18 mouse cellular contexts compared by ENCODE assay signal in the genomic region with DNA sequence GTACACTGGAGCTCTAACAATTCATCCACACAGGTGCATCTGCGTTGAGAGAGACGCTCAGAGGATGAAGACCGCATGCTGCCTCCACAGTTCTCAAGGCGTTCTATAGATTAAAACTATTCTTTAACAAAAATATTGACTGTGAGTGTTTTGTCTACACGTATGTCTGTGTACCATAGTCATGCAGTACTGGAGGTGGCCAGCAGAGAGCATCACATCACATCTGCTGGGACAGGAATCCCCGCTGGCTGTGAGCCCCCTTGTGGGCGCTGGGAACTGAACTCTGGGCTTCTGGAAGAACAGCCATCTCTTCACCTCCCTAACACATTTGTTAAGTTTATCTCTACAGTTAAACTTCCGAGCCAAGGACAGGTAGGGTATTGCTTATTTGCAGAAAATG. TPM values are rescaled to one million over a fixed set of nuclear protein-coding genes. Genes with fewer than 3 reads are reported as not detected.
A peak's percentile ranks its signal among the peaks of the same experiment; 100 is the strongest.
DNase-seq lines count a peak whose midpoint lies in the region; ATAC-seq and TF ChIP-seq lines count a peak whose summit lies in the region.
"Had no signal": no experiment of that assay in that cellular context is flagged by ENCODE, and none has a peak within 500 bp of the region (broad histone marks: within the 10 kb centered on the region; RNA-seq: fewer than 3 reads in every experiment).

No protein-coding gene starts in this region.

- H3K36me3 ChIP-seq in kidney, adult 2 months (ENCODE audit: control insufficient read depth, insufficient read depth, low read length): no peaks in the 10 kb centered on the region
- no peaks in the 10 kb centered on the region for H3K36me3 ChIP-seq in kidney, embryonic 16.5 days (ENCODE audit: insufficient read depth, low read length)
- H3K36me3 ChIP-seq in midbrain, postnatal 0 days (ENCODE audit: insufficient read depth, low read length): no peaks in the 10 kb centered on the region
- H3K36me3 ChIP-seq in midbrain, embryonic 11.5 days (ENCODE audit: control insufficient read depth, insufficient read depth, low read length): no peaks in the 10 kb centered on the region
- no peaks in the 10 kb centered on the region for H3K36me3 ChIP-seq in E14TG2a.4 (ENCODE audit: insufficient read depth, low read length)
- H3K36me3 ChIP-seq: forebrain, embryonic 15.5 days; heart, embryonic 13.5 days; neural tube, embryonic 13.5 days had no signal

- no peaks in the 10 kb centered on the region for H3K9me3 ChIP-seq in kidney, embryonic 16.5 days (ENCODE audit: low read length)
- H3K9me3 ChIP-seq in midbrain, postnatal 0 days (ENCODE audit: low read length): no peaks in the 10 kb centered on the region
- H3K9me3 ChIP-seq in midbrain, embryonic 11.5 days (ENCODE audit: control insufficient read depth, low read length): no peaks in the 10 kb centered on the region
- no peaks in the 10 kb centered on the region for H3K9me3 ChIP-seq in E14TG2a.4 (ENCODE audit: low read length)
- H3K9me3 ChIP-seq: forebrain, embryonic 15.5 days; heart, embryonic 13.5 days; neural tube, embryonic 13.5 days had no signal

- 82% methylated on average over 8 of the region's 8 CpGs for WGBS in kidney, adult 2 months
- 81% methylated on average over 8 of the region's 8 CpGs for WGBS in kidney, embryonic 16.5 days
- 75% methylated on average over 8 of the region's 8 CpGs for WGBS in midbrain, postnatal 0 days
- WGBS in midbrain, embryonic 11.5 days: 75% methylated on average over 8 of the region's 8 CpGs
- WGBS in bone marrow, adult 2 months: 80% methylated on average over 8 of the region's 8 CpGs

- no peaks in the 10 kb centered on the region for H3K27me3 ChIP-seq in kidney, adult 2 months (replicated peaks; ENCODE audit: control insufficient read depth, insufficient read depth, low read length)
- peaks cover 3% of the 10 kb centered on the region; the same call in 1 of the 2 replicates for H3K27me3 ChIP-seq in kidney, embryonic 16.5 days (ENCODE audit: insufficient read depth, low read length)
- no peaks in the 10 kb centered on the region for H3K27me3 ChIP-seq in midbrain, postnatal 0 days (ENCODE audit: insufficient read depth, low read length)
- H3K27me3 ChIP-seq in midbrain, embryonic 11.5 days (ENCODE audit: control insufficient read depth, insufficient read depth, low read length): peaks cover 4% of the 10 kb centered on the region; the same call in 1 of the 2 replicates
- H3K27me3 ChIP-seq in E14TG2a.4 (ENCODE audit: insufficient read depth, low read length): peaks cover 24% of the 10 kb centered on the region
- H3K27me3 ChIP-seq: forebrain, embryonic 15.5 days had no signal

- no peaks in the 10 kb centered on the region for H3K4me1 ChIP-seq in kidney, adult 2 months (ENCODE audit: control insufficient read depth, insufficient read depth, low read length)
- H3K4me1 ChIP-seq in kidney, embryonic 16.5 days (ENCODE audit: insufficient read depth, low read length): peaks cover 8% of the 10 kb centered on the region; the same call in 1 of the 2 replicates
- no peaks in the 10 kb centered on the region for H3K4me1 ChIP-seq in midbrain, postnatal 0 days (ENCODE audit: insufficient read depth, low read length)
- peaks cover 6% of the 10 kb centered on the region for H3K4me1 ChIP-seq in midbrain, embryonic 11.5 days (ENCODE audit: control insufficient read depth, insufficient read depth, low read length)
- peaks cover 4% of the 10 kb centered on the region; the same call in 1 of the 2 replicates for H3K4me1 ChIP-seq in E14TG2a.4 (replicated peaks; ENCODE audit: low read depth, low read length)
- H3K4me1 ChIP-seq in bone marrow, adult 2 months (ENCODE audit: control insufficient read depth, insufficient read depth, low read length): peaks cover 4% of the 10 kb centered on the region; the same call in 1 of the 2 replicates

- 0 out of 2 replicates have a peak, but pooled peaks have one; percentile 3 for TF ChIP-seq CTCF in kidney, adult 2 months (conservative IDR thresholded peaks at IDR 0.05; ENCODE audit: insufficient read depth, insufficient read length, low read depth, low read length)
- TF ChIP-seq CTCF in midbrain, postnatal 0 days (IDR thresholded peaks at IDR 0.05): peak; percentile 33; the same call in 1 of the 2 replicates
- peak; percentile 70 for TF ChIP-seq CTCF in E14TG2a.4 (conservative IDR thresholded peaks at IDR 0.05; ENCODE audit: low read length)
- peak; percentile 27; the same call in 1 of the 2 replicates for TF ChIP-seq CTCF in bone marrow, adult 2 months (IDR thresholded peaks at IDR 0.05; ENCODE audit: control insufficient read depth, insufficient read depth, low read length)

- ATAC-seq in kidney, embryonic 16.5 days (ENCODE audit: low FRiP score, low TSS enrichment): no peak
- ATAC-seq in midbrain, postnatal 0 days (ENCODE audit: low FRiP score): no peak
- no peak for ATAC-seq in midbrain, embryonic 11.5 days (ENCODE audit: low FRiP score)
- ATAC-seq: forebrain, embryonic 15.5 days; intestine, embryonic 16.5 days had no signal

- no peak overlapping the region for H3K4me3 ChIP-seq in kidney, adult 2 months (ENCODE audit: insufficient read depth, low read depth, low read length)
- H3K4me3 ChIP-seq in kidney, embryonic 16.5 days (ENCODE audit: low read length): no peak overlapping the region
- H3K4me3 ChIP-seq in midbrain, postnatal 0 days (ENCODE audit: low read depth, low read length): no peak overlapping the region
- H3K4me3 ChIP-seq in midbrain, embryonic 11.5 days (ENCODE audit: low read depth, low read length): no peak overlapping the region
- H3K4me3 ChIP-seq in E14TG2a.4 (replicated peaks; ENCODE audit: low read length): no peak overlapping the region
- H3K4me3 ChIP-seq in bone marrow, adult 2 months (replicated peaks; ENCODE audit: control insufficient read depth, low read depth, low read length): no peak overlapping the region
- H3K4me3 ChIP-seq: forebrain, embryonic 15.5 days; heart, embryonic 13.5 days; neural tube, embryonic 13.5 days had no signal

- H3K9ac ChIP-seq in kidney, embryonic 16.5 days (replicated peaks; ENCODE audit: low read length): no peak overlapping the region
- H3K9ac ChIP-seq in midbrain, postnatal 0 days (replicated peaks; ENCODE audit: low read length, poor library complexity, severe bottlenecking): no peak overlapping the region
- H3K9ac ChIP-seq in midbrain, embryonic 11.5 days (ENCODE audit: low read length): no peak overlapping the region
- H3K9ac ChIP-seq: forebrain, embryonic 15.5 days; heart, embryonic 13.5 days; neural tube, embryonic 13.5 days had no signal

- DNase-seq in kidney, adult 2 months: no peak
- no peak for DNase-seq in midbrain, postnatal 0 days (ENCODE audit: low spot score)
- no peak for DNase-seq in midbrain, embryonic 11.5 days (ENCODE audit: low spot score, missing footprints)
- DNase-seq in cerebellum, adult 11 months: no peak
- DNase-seq in left cerebral cortex, postnatal 25 days (ENCODE audit: low spot score in 2 of 2): no peak
- DNase-seq: cerebellum, adult 18-20 months; gastrocnemius, postnatal 14 days had no signal

- TF ChIP-seq POLR2A in kidney, adult 2 months (IDR thresholded peaks at IDR 0.05; ENCODE audit: low read depth, low read length): no peak
- TF ChIP-seq POLR2A in bone marrow, adult 2 months (IDR thresholded peaks at IDR 0.05; ENCODE audit: borderline replicate concordance, control insufficient read depth, low read depth, low read length): no peak

- H3K4me2 ChIP-seq in kidney, embryonic 16.5 days (replicated peaks; ENCODE audit: low read depth, low read length): no peak overlapping the region
- H3K4me2 ChIP-seq in midbrain, postnatal 0 days (ENCODE audit: low read depth, low read length, poor library complexity, severe bottlenecking): no peak overlapping the region
- no peak overlapping the region for H3K4me2 ChIP-seq in midbrain, embryonic 11.5 days
- H3K4me2 ChIP-seq: forebrain, embryonic 15.5 days; heart, embryonic 13.5 days; neural tube, embryonic 13.5 days had no signal

- no peak overlapping the region for H3K27ac ChIP-seq in kidney, adult 2 months (ENCODE audit: insufficient read depth, low read depth, low read length)
- no peak overlapping the region for H3K27ac ChIP-seq in kidney, embryonic 16.5 days (ENCODE audit: low read length)
- H3K27ac ChIP-seq in midbrain, postnatal 0 days (ENCODE audit: low read depth, low read length): no peak overlapping the region
- H3K27ac ChIP-seq in midbrain, embryonic 11.5 days (ENCODE audit: low read depth, low read length): no peak overlapping the region
- no peak overlapping the region for H3K27ac ChIP-seq in bone marrow, adult 2 months (ENCODE audit: control insufficient read depth, insufficient read depth, low read depth, low read length, poor library complexity)
- H3K27ac ChIP-seq: forebrain, embryonic 15.5 days; heart, embryonic 13.5 days; neural tube, embryonic 13.5 days had no signal

- intact Hi-C loops in left cerebral cortex, postnatal 25 days (cut with DNase I): no loop called here

RNA-seq across cellular contexts. Expression of a gene that starts 7.2 kb away (rescaled TPM):
- 3.0 and 4.6 TPM in 2 replicates for polyA plus RNA-seq in kidney, adult 2 months (2012; rRNA removed)
- polyA plus RNA-seq in kidney, embryonic 16.5 days (2015; fragmentation: Nextera tagmentation; extraction: Ambion mirVana): 0.41 and 1.00 TPM in 2 replicates
- total RNA-seq in midbrain, postnatal 0 days (2014; rRNA removed): not detected in 2 replicates
- 0.27 and 0.36 TPM in 2 replicates for polyA plus RNA-seq in midbrain, postnatal 0 days (2015; fragmentation: Nextera tagmentation; extraction: Ambion mirVana)
- polyA plus RNA-seq in midbrain, embryonic 11.5 days (2014; fragmentation: Nextera tagmentation; extraction: Ambion mirVana): 0.37 and 0.52 TPM in 2 replicates
- 48.8 and 108 TPM in 2 replicates for polyA plus RNA-seq in bone marrow, adult 2 months (2011; ENCODE audit: insufficient read depth, insufficient read length, low replicate concordance, missing spikeins)
- not detected for total RNA-seq in left cerebral cortex, postnatal 25 days (2021)
- polyA plus RNA-seq: forebrain, embryonic 15.5 days had no signal

RNA-seq across cellular contexts. Expression of a gene that starts 21.2 kb away (rescaled TPM):
- 0.04 TPM in 1 of 2 replicates, not detected in the other for polyA plus RNA-seq in kidney, adult 2 months (2012; rRNA removed)
- polyA plus RNA-seq in kidney, embryonic 16.5 days (2015; fragmentation: Nextera tagmentation; extraction: Ambion mirVana): 0.06 and 0.29 TPM in 2 replicates
- 0.77 TPM in 1 of 2 replicates, not detected in the other for total RNA-seq in midbrain, postnatal 0 days (2014; rRNA removed)
- 0.04 TPM in 1 of 2 replicates, not detected in the other for polyA plus RNA-seq in midbrain, postnatal 0 days (2015; fragmentation: Nextera tagmentation; extraction: Ambion mirVana)
- polyA plus RNA-seq in midbrain, embryonic 11.5 days (2014; fragmentation: Nextera tagmentation; extraction: Ambion mirVana): not detected in 2 replicates
- not detected in 2 replicates for polyA plus RNA-seq in bone marrow, adult 2 months (2011; ENCODE audit: insufficient read depth, insufficient read length, low replicate concordance, missing spikeins)
- total RNA-seq in left cerebral cortex, postnatal 25 days (2021): under 1 TPM; 0.41 to 0.43 TPM
- total RNA-seq: hematopoietic stem cell, adult 5-6 weeks; megakaryocyte progenitor cell, adult 5-6 weeks had no signal

RNA-seq across cellular contexts. Expression of a gene that starts 23.2 kb away (rescaled TPM):
- 1.4 and 2.6 TPM in 2 replicates for polyA plus RNA-seq in kidney, adult 2 months (2012; rRNA removed)
- polyA plus RNA-seq in kidney, embryonic 16.5 days (2015; fragmentation: Nextera tagmentation; extraction: Ambion mirVana): 0.75 and 2.0 TPM in 2 replicates
- total RNA-seq in midbrain, postnatal 0 days (2014; rRNA removed): 1.9 and 2.0 TPM in 2 replicates
- 1.9 and 2.1 TPM in 2 replicates for polyA plus RNA-seq in midbrain, postnatal 0 days (2015; fragmentation: Nextera tagmentation; extraction: Ambion mirVana)
- polyA plus RNA-seq in midbrain, embryonic 11.5 days (2014; fragmentation: Nextera tagmentation; extraction: Ambion mirVana): 0.10 and 0.23 TPM in 2 replicates
- polyA plus RNA-seq in bone marrow, adult 2 months (2011; ENCODE audit: insufficient read depth, insufficient read length, low replicate concordance, missing spikeins): 0.86 and 1.2 TPM in 2 replicates
- 10 to 100 TPM; 11.5 to 13.8 TPM for total RNA-seq in left cerebral cortex, postnatal 25 days (2021)
- total RNA-seq: hematopoietic stem cell, adult 5-6 weeks; megakaryocyte progenitor cell, adult 5-6 weeks had no signal

RNA-seq across cellular contexts. Expression of a gene that starts 49.2 kb away (rescaled TPM):
- polyA plus RNA-seq in kidney, adult 2 months (2012; rRNA removed): not detected in 2 replicates
- not detected in 2 replicates for polyA plus RNA-seq in kidney, embryonic 16.5 days (2015; fragmentation: Nextera tagmentation; extraction: Ambion mirVana)
- total RNA-seq in midbrain, postnatal 0 days (2014; rRNA removed): not detected in 2 replicates
- polyA plus RNA-seq in midbrain, postnatal 0 days (2015; fragmentation: Nextera tagmentation; extraction: Ambion mirVana): not detected in 2 replicates
- not detected in 2 replicates for polyA plus RNA-seq in midbrain, embryonic 11.5 days (2014; fragmentation: Nextera tagmentation; extraction: Ambion mirVana)
- polyA plus RNA-seq in bone marrow, adult 2 months (2011; ENCODE audit: insufficient read depth, insufficient read length, low replicate concordance, missing spikeins): not detected in 2 replicates
- total RNA-seq in left cerebral cortex, postnatal 25 days (2021): not detected
- total RNA-seq: gastrocnemius, postnatal 14 days; hematopoietic stem cell, adult 5-6 weeks; left cerebral cortex, postnatal 10 days; megakaryocyte progenitor cell, adult 5-6 weeks had no signal
- polyA plus RNA-seq: forebrain, embryonic 15.5 days; heart, embryonic 13.5 days; intestine, embryonic 16.5 days; liver, embryonic 16.5 days; neural tube, embryonic 13.5 days had no signal

Comparison
In these comparisons a context has a peak if more than half of its experiments do, and no peak if none do; other contexts are left out.
1. CTCF ChIP-seq: peak in every context shown above with its lines; median percentile 70 in E14TG2a.4; 33 in midbrain, postnatal 0 days; 27 in bone marrow, adult 2 months; 3 in kidney, adult 2 months.